Mouse (Mus musculus): ENCODE measurements around the gene Ccp110.

GRCm38 (mm10) chr7:118751625-118752024 is 39.3 kb downstream of the Ccp110 start:
- TF ChIP-seq CTCF (IDR thresholded peaks at IDR 0.05; ENCODE audit: low read depth, low read length) (no peak), POLR2A (IDR thresholded peaks at IDR 0.05; ENCODE audit: insufficient read depth, low read length) (no peak), EP300 (IDR thresholded peaks at IDR 0.05; ENCODE audit: insufficient read depth, low read depth, low read length) (no peak)
